Mouse (Mus musculus) right cerebral cortex, adult 2 months (tissue): Measurements from ENCODE around the gene Ffar4.
A peak's percentile ranks its signal among the peaks of the same experiment; 100 is the strongest.

Experiments used
- DNase-seq, 2 experiments: peaks; one replicate each; pipeline ENCODE4 v3.0.0; 2021 to 2022; ENCODE audit warnings: low spot score in 2 of 2

Ffar4 gene

DNA sequence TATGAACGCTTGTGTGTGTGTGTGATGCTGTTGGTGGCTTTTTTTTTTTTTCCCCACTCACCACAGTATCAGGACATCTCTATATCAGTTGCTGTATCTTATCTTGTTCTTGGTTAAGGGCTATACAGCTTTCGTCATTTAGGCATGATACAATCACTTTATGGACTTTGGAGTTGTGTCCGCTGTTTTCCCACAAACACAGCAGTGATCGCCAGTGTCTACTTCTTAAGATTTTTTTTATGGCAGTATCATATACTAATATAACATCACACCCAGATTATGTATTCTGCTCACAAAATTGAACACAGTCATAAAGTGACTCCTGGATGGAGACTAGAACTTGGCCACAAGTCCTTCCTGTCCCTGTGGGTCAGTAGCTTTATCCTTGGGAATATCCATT, 11.0 kb downstream of the Ffar4 start:
- DNase-seq, result no peak

DNA sequence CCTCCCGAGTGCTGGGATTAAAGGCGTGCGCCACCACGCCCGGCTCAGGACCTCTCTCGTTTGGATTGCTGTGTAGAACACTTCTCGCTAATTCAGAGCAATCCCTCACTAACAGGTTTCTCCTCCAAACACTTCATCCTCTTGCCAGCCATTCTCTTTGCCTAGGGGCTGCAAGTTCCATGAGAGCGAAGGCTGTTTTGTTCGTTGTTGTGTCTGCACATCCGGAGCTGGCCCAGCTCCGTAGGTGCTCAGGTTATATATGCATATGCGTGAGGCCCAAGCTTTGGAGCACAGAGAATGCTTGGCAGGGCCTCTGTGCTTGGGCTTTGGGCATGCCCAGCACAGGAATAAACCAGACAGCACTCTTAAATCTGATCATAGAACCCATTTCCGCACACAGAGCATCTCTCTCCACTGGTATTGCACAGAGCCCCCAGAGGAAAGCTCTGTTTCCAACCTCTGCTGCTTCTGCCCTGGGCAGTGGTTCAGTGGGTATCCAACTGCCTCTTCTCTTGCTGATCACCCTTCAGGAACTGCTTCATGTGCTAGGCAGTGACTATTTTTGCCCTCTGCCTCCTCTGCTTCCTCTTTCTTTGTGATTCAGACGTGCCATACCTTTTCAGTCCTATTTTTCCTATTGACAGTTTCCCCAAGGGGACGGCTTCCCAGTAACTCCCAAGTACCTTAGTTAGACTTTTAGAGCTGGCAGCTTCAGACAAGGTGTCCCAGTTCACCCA, 12.8 kb downstream of the Ffar4 start:
- no peak for DNase-seq

DNA sequence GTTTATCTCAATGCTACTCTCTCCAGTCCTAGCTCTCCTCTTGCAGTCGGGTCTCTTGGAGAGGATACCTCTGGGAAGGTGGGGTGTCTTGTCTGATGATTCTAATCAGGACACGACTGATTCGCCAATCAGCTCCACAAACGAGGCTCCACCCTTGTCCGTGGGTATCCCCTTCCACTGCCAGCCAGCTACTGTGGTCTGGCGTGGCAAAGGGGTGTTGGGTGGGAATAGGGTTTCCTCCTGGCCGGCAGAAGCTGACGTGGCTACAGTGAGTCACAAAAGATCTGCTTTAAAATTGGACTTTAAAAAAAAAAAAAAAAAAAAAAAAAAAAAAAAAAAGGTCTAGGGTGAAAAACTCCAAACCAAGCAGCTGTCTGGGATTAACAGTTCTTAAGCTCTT, 14.2 kb downstream of the Ffar4 start:
- DNase-seq, result no peak

DNA sequence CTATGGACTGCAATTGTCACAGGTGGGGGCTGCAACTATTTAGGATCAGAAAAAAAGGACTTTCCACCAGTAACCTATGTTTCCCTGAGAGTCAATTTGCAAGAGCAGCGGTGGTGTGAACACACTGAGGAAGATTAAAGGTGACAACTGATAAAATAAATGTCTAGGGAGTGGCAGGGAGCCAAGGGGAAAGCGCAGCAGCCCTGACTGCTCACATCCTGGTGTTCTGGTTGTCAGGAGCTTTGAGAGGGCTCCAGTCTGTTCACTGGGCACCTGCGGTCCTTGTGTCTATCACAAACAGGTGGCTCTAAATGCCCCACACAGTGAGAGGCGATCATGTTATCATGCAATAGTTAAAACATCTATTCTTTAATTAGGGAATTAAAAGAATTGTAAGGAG, 15.7 kb downstream of the Ffar4 start:
- DNase-seq, result no peak

DNA sequence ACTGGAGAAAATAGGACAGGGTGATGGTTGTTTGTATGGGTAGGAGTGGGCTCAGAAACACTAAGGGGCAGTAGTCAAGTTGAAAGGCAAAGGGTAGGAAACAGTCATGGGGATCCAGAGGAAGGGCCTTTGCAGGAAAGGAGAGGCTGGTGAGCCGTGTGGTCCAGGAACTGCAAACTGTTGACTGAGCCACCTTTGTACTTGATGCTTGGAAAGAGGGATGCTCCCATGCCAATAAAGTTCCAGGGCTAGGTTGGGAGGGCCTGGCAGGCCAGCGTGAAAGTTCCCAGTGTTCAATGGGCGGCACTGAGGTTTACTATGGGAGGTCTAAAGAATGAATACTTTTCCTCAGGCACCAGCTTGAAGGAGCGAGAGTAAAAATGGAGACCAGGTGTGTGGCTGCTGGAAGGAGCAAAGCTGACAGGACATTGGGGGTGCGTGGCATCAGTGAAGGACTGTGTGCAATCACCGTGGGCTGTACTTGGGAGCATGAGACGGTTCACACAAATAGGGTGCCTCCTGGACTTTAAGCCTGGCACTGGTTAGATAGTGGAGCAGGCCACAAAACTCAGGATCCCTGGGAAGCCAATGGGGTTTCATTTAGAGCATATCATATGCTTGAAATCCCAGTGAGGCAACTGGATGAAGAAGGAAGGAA, 18.1 kb downstream of the Ffar4 start:
- no peak for DNase-seq

DNA sequence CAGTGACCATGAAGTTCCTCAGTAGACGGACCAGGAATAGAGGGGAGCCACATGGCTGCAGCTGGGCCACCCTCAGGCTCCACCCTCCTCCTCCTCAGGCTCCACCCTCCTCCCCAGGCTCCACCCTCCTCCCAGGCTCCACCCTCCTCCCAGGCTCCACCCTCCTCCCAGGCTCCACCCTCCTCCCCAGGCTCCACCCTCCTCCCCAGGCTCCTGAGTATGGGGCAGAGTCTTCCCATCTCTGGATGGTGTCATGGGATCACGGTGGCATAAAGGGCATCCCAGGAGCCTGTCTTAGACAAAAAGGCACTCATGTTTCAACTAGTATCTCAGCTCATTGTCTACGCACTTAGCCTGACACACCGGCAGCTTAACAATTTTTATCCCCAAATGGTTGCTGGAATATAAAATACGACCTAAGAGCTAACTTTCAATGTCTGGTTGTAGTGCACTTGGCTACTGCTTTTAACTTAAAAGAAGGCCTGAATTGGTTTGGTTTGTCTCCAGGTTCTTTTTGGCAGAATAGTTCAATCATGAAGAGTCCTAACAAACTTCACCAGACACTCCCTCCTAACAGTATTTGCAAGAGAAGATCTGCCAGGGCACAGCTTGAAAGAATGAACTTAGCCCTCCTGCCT, 23.4 kb downstream of the Ffar4 start:
- no peak for DNase-seq

DNA sequence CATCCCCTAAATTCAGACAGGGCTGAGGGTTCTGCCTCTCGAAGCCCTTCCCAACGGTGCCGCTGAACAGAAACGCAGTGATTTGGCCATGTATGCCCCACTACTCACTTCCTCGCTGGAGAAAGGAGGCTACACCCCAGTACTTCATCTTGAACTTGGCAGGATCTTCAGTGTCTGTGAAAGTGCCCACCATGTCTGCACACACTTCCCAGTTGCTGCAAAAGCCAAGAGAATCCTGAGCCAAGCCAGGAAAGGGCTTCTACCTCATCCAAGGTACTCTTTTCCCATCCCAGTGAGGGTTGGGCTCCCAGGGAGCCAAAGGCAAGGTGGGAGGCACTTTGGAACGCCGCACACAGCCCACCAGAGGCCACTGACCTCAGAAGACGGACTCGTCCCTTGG, 27.1 kb downstream of the Ffar4 start:
- DNase-seq, result no peak

DNA sequence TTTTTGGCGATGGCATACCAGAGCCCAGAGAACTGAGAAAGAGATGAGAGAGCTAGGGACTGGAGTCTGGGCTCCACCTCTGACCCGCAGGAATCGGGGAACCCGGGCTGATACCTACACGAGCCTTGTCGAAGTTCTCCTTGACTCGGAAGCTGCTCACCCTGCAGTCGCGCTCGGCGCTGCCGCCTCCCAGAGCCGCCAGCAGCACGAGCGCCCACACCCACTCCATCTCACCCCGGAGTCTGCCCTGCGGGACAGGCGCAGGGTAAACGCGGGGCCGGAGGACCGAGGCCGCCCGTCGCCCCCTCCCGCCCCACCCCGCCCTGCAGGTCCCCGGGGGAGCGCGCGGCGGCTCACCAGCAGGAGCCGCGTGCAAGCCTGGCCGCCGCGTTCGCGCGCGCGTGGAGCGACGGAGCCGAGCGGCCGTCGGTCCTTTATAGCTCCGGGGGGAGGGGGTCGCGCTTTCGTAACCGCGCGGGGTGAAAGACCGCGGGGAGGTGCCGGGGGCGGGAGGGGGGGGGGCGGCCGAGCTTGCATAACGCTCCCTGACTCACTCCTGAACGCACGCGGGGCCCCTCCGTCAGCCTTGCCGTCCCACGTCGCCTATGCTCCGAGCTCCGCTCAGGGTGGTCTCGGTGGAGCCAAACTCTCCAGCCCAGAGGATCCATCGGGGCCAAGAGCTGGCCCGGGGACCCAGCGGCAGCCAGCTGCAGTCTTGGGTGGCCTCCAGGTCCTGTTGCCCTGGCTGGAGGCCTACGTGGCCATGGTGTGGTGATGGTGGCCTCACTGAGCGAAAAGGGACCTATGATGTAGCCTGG, 27.7 kb downstream of the Ffar4 start:
- peak; percentile 7 to 13 for DNase-seq

DNA sequence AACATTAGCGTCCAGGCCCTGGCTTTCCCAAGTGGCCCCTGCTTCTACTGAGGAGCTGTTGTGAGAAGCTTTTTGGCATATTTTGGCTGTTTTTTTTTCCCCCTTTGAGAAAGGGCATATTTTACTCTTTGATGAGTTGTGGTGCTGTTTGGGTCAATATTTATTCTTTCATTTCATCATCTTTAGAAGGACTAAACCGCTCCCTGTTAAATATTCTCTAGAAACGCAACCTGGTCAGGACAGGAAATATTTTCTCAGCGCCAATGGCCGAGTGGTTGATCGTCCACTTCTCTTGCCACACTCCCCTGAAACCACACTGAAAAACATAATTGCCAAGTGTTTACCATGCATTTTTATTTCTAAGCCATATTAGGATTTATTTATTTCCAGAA, 28.3 kb downstream of the Ffar4 start, which contains the start of gene Rbp4:
Rbp4 (minus strand) TSS at position 63 of the 392 bp plus-strand sequence.
- DNase-seq, result no peak

DNA sequence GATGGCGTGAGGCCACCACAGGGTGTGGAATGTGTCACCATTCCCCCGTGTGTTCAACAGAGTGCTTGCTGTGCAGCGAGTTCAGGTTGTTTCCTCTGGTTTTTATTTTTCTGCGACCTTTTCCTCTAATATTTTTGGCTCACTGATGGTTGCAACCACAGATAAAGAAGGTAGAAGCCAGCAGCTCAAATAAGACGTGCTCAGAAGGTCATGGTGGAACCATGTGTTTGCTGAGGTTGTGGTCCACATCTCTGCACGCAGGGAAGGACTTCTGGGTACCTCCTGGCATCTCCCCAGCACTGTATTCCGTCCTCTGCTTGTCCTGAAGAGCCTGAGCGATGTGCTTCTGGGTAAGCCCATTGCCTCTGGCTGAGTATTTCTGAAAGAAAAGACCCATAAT, 29.8 kb downstream of the Ffar4 start:
- DNase-seq, result no peak

DNA sequence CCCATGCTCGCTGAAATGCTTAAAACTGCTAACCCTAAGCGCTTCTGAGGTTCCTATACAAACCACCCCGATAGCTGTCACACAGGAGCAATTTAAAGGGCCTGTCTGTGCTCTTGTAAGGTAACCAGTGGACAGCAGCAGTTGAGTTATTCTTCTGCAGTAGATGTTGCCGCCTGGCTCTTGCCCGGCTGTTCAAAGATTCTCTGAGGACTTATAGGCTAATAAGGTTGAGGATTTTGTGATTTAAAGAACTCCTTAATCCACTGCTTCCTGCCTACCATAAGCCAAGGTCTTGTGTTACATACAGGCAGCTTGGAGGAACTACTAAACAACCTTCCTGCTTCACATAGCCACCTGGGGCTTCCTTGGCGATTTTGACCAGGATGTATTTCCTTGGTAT, 35.6 kb downstream of the Ffar4 start, which contains the start of gene Pde6c:
Pde6c (plus strand) TSS at position 301 of the 400 bp plus-strand sequence.
- DNase-seq, result no peak

DNA sequence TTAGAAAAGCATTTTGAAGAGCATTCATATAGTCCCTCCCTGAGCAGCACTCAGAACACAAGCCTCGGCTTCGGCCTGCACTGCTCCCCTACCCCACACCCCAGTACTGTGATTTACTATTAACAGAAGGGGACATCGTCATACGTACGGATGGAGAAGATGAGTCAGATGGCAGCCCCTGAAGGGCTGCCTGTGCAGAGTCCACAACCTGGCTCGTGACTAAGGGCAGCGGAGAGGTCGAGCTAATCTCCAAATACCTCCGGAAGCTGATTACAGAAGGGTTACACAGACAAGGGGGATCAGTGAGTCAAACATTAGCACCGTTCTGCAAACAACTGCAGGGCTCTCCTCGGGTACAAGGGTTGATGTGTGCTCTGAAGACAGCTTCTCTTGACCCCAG, 37.1 kb downstream of the Ffar4 start:
- no peak for DNase-seq

DNA sequence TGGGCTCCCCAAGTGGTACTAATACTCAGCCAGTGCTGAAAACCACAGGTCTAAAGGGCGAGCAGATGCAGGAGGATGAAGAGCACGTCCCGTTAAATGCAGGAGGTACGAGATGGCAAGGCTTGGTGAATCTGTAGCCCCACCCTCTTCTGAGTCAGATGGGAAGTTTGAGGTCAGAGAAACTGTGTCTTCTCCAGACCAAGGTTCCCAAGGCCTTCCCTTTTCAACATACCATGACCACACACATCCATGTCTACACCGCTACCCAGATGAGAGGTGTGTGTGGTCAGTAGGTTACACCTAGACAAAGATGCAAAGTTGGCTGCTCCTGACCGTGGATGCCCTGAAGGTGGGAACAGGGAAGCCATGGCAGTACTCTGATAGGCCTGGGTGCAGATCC, 37.9 kb downstream of the Ffar4 start:
- DNase-seq, result no peak

DNA sequence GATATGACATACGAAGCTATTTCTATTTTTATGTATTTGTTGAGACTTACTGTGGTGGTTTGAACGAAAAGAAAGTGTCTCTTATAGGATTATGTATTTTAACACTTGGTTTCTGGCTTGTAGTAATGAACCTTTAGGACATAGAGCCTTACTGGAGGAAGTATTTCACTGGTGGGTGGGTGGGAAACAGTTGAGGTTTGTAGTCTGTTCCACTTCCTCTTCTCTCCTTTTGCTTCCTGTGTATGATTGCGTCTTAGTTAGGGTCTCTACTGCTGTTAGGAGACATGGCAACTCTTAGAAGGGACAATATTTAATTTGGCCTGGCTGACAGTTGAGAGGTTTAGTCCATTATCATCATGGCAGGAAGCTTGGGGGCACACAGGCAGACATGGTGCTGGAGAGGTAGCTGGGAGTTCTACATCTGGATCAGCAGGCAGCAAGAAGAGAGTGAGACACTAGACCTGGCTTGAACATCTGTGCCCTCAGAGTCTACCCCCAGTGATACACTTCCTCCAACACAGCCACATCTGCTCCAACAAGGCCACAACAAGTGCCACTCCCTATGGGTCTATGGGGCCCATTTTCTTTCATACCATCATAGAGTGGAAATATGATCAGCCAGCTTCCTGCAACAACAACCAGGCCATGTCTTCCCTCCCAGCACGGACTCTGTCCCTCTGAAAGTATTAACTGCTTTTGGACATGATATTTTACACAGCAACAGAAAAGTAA, 46.8 kb downstream of the Ffar4 start:
- no peak for DNase-seq

DNA sequence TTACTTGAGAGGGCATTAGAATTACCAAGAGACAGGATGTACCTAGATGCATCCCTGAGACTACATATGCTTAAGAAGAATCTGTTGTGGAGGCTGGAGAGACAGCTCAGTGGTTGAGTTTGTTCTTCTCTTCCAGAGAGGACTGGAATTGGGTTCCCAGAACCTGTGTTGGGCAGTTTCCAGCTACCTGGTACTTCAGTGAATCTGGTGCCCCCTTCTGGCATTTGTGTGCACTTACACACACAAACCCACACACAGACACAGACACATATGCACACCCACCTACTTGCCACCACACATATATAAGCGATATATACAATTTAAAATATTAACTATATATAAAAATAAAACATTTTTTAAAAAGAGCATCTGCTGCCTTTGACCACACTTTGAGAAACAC, 59.4 kb downstream of the Ffar4 start:
- no peak for DNase-seq

DNA sequence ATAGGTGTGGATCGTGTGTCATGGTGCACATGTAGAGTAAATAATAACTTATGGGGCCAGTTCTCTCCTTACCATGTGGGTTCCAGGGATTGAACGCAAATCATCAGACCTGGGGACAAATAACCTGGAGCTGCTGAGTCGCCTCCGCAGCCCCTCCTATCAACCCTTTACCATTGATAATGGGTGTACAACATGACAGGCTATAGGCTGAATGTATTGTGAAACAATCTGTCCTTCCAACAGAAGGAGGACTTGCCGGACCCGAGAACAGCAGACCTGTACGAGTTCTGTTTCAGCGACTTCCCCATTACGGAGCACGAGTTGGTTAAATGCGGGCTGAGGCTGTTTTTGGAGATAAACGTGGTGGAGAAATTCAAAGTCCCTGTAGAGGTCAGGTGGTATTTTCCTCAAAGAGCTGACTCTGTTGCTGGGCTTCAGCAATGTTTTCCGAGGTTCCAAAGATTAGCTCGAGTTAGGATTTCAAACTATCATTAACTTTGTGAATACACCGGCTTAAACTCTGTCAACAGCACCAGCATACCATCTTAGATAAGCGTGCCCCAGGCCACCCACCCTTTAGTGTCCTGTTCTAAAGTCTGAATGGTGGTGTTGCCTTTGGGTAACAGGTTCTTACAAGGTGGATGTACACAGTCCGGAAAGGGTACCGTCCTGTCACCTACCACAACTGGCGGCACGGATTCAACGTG, 64.9 kb downstream of the Ffar4 start:
- DNase-seq, result no peak
